Mouse (Mus musculus) ES-Bruce4 (cell line): ENCODE results near the gene Fam129b. TPM values are rescaled to one million over a fixed set of nuclear protein-coding genes. Genes with fewer than 3 reads are reported as not detected.

Source experiments
- H3K27ac ChIP-seq: 2 replicates; pipeline ENCODE4 v1.5.1; 2012; ENCODE audit warnings: low read length, inconsistent platforms; ENCODE audit not compliant: insufficient read depth
- H3K27me3 ChIP-seq: 2 replicates; pipeline ENCODE4 v1.6.1; 2012; ENCODE audit warnings: mild to moderate bottlenecking, low read length, inconsistent platforms; ENCODE audit not compliant: control insufficient read depth, poor library complexity, insufficient read depth, severe bottlenecking
- H3K36me3 ChIP-seq: 2 replicates; pipeline ENCODE4 v1.6.1; 2012; ENCODE audit warnings: inconsistent platforms, mild to moderate bottlenecking, low read length, moderate library complexity; ENCODE audit not compliant: control insufficient read depth, poor library complexity, insufficient read depth, severe bottlenecking
- H3K4me1 ChIP-seq: one replicate; pipeline ENCODE4 v1.8.1; 2011; ENCODE audit warnings: low read length; ENCODE audit not compliant: control insufficient read depth, insufficient read depth
- H3K4me3 ChIP-seq: 2 replicates; pipeline ENCODE4 v1.5.1; 2011; ENCODE audit warnings: low read depth, mild to moderate bottlenecking, low read length
- H3K9ac ChIP-seq: 2 replicates; pipeline ENCODE4 v1.6.1; 2012; ENCODE audit warnings: low read depth, mild to moderate bottlenecking, inconsistent platforms; ENCODE audit not compliant: poor library complexity, severe bottlenecking
- H3K9me3 ChIP-seq: replicated peaks from 2 replicates; pipeline ENCODE4 v1.6.1; 2012; ENCODE audit warnings: mild to moderate bottlenecking, low read length, inconsistent platforms; ENCODE audit not compliant: control insufficient read depth, poor library complexity, insufficient read depth, severe bottlenecking
- CTCF ChIP-seq: IDR thresholded peaks from one replicate; pipeline ENCODE4 v1.8.1; 2011; ENCODE audit warnings: low read depth, low read length
- EP300 ChIP-seq: IDR thresholded peaks from 2 replicates; pipeline ENCODE4 v1.6.1; 2011; ENCODE audit warnings: low read depth, low read length; ENCODE audit not compliant: insufficient read depth
- POLR2A ChIP-seq: IDR thresholded peaks from one replicate; pipeline ENCODE4 v1.8.1; 2011; ENCODE audit warnings: low read length; ENCODE audit not compliant: insufficient read depth
- polyA plus RNA-seq: library from polyadenylated mRNA; stranded (reverse); fragments of >200 nt; gene quantifications from 2 replicates; pipeline ENCODE4 v1.2.4, GENCODE M21; 2011; ENCODE audit warnings: low read depth; ENCODE audit not compliant: missing spikeins, insufficient read depth, insufficient read length

The Fam129b gene
- polyA plus RNA-seq, 1 experiment: 65.5 TPM

DNA sequence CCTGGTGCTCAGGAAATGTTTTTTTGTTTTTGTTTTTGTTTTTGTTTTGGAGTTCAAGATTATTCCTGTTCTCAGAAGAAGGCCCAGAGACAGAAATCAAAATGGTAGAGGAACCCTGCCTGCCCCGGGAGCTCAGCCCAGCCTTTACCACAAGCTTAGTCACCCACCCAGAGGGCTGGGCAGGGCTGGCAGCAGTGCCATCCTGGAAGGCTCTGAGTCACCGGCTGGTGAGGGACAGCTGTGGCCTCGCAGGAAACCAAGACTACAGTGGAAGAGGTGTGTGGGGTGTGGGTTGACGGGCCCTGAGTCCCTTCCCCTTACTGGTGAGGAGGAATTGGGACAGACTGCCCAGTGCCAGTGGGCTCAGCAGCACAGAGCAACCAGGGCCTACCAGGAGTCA, 8.6 kb upstream of the Fam129b start:
- Histone ChIP-seq H3K9me3 (no peaks in the 10 kb centered on the region), H3K4me3 (no peak overlapping the region), H3K36me3 (no peaks in the 10 kb centered on the region), H3K9ac (no peak overlapping the region), H3K27me3 (no peaks in the 10 kb centered on the region), H3K27ac (no peak overlapping the region), H3K4me1 (peaks cover 13% of the 10 kb centered on the region)
- no peak for TF ChIP-seq EP300
- TF ChIP-seq POLR2A: no peak
- no peak for TF ChIP-seq CTCF

- no peak overlapping the region for H3K4me3 ChIP-seq
- no peak overlapping the region for H3K9ac ChIP-seq
- no peak for TF ChIP-seq POLR2A
- no peak for TF ChIP-seq CTCF
- TF ChIP-seq EP300: no peak
- H3K9me3 ChIP-seq: no peaks in the 10 kb centered on the region
- H3K4me1 ChIP-seq: peaks cover 14% of the 10 kb centered on the region
- no peaks in the 10 kb centered on the region for H3K36me3 ChIP-seq
- no peaks in the 10 kb centered on the region for H3K27me3 ChIP-seq
- peak overlapping the region; percentile 55 for H3K27ac ChIP-seq
These were observed 6.1 kb upstream of the Fam129b start for GRCm38 (mm10) chr2:32869721-32870274.

GRCm38 (mm10) chr2:32870275-32871100, 5.4 kb upstream of the Fam129b start:
- Histone ChIP-seq H3K9ac (no peak overlapping the region), H3K27me3 (no peaks in the 10 kb centered on the region), H3K4me1 (peaks cover 14% of the 10 kb centered on the region), H3K36me3 (no peaks in the 10 kb centered on the region), H3K27ac (peak overlapping the region; percentile 74), H3K9me3 (no peaks in the 10 kb centered on the region), H3K4me3 (no peak overlapping the region)
- TF ChIP-seq EP300 (0 out of 2 replicates have a peak, but pooled peaks have one; percentile 52), CTCF (no peak)

- Histone ChIP-seq H3K27ac (no peak overlapping the region), H3K4me3 (no peak overlapping the region)
- no peak for TF ChIP-seq EP300
- TF ChIP-seq POLR2A: no peak
- no peak for TF ChIP-seq CTCF
These were observed 1.8 kb upstream of the Fam129b start for GRCm38 (mm10) chr2:32874070-32874469.

GRCm38 (mm10) chr2:32874951-32875674, 801 bp upstream of the Fam129b start:
- no peaks in the 10 kb centered on the region for H3K9me3 ChIP-seq
- H3K4me1 ChIP-seq: peaks cover 11% of the 10 kb centered on the region
- no peak for TF ChIP-seq CTCF
- TF ChIP-seq POLR2A: no peak
- TF ChIP-seq EP300: no peak
- no peak overlapping the region for H3K27ac ChIP-seq
- no peaks in the 10 kb centered on the region for H3K27me3 ChIP-seq
- H3K4me3 ChIP-seq: peak overlapping the region; percentile 89
- H3K36me3 ChIP-seq: no peaks in the 10 kb centered on the region
- peak overlapping the region; percentile 60 for H3K9ac ChIP-seq

More at GRCm38 (mm10) chr2:32874070-32874469, 1.8 kb upstream of the Fam129b start:
- Histone ChIP-seq H3K36me3 (no peaks in the 10 kb centered on the region), H3K4me1 (peaks cover 16% of the 10 kb centered on the region), H3K9ac (no peak overlapping the region), H3K9me3 (no peaks in the 10 kb centered on the region), H3K27me3 (no peaks in the 10 kb centered on the region)
